Mouse (Mus musculus): Measurements from ENCODE around the gene Cacna2d2. TPM values are rescaled to one million over a fixed set of nuclear protein-coding genes. Genes with fewer than 3 reads are reported as not detected.
"Not testable (repeated sequence)": the region's sequence is repeated elsewhere in the genome, so short reads cannot be mapped to it uniquely, and the experiment has no call there.

Gene Cacna2d2
- polyA plus RNA-seq, 1 experiment, result 5.3 TPM

- TF ChIP-seq POLR2A (IDR thresholded peaks at IDR 0.05; ENCODE audit: low read depth, low read length) (peak; percentile 69; the same call in 1 of the 2 replicates), CTCF (IDR thresholded peaks at IDR 0.05; ENCODE audit: extremely low read depth, insufficient read length, insufficient replicate concordance, low read depth, low read length) (no peak)
- peaks cover 31% of the 10 kb centered on the region for H3K4me1 ChIP-seq (ENCODE audit: control insufficient read depth, insufficient read depth, insufficient read length, low read length)
- H3K27ac ChIP-seq (ENCODE audit: insufficient read depth, low read depth, low read length), result peak overlapping the region; percentile 99
- no peaks in the 10 kb centered on the region for H3K27me3 ChIP-seq (ENCODE audit: control insufficient read depth, insufficient read depth, low read length)
- peak overlapping the region; percentile 89 for H3K4me3 ChIP-seq (ENCODE audit: low read depth, low read length)
- H3K36me3 ChIP-seq (ENCODE audit: control insufficient read depth, insufficient read depth, low read length), result peaks cover 13% of the 10 kb centered on the region
- WGBS, result 31% methylated on average over 21 of the region's 21 CpGs
Observed at GRCm38 (mm10) chr9:107570845-107571244, 171.4 kb downstream of the Cacna2d2 start.

DNA sequence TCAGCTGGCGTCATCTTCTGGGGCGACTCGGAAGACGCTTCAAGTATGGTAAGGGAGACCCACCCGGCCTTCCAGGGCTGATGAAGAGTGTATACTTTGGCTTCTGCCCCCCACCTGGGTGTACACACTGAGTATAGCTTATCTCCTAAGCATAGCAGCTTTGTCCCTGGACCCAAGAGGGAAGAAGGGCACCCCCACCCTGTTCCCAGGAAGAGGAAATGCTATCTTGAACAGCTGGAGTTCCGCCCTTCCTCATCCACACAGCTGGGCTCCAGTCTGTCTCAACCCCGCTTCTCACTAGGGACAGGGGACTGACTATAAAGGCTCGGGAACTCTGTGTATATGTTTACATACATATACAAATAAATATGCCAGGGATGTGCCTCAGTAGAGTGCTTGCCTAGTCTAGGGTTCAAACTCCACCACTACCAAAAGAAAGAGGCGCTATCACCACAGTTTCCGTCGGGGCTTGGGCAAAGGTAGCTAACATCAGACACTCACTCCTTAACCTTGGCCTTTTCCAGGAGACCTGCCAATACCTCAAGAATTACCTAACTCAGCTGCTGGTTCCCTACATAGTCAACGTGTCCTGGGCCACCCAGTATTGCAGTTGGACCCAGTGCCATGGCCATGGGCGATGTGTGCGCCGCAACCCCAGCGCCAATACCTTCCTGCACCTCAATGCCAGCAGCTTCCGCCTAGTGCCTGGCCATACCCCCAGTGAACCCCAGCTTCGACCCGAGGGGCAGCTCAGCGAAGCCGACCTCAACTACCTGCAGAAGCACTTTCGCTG is 172.3 kb downstream of the Cacna2d2 start:
- Histone ChIP-seq H3K27me3 (ENCODE audit: control insufficient read depth, insufficient read depth, low read length) (no peaks in the 10 kb centered on the region), H3K36me3 (ENCODE audit: control insufficient read depth, insufficient read depth, low read length) (peaks cover 13% of the 10 kb centered on the region), H3K27ac (ENCODE audit: insufficient read depth, low read depth, low read length) (peak overlapping the region; percentile 99), H3K4me1 (ENCODE audit: control insufficient read depth, insufficient read depth, insufficient read length, low read length) (peaks cover 37% of the 10 kb centered on the region), H3K4me3 (ENCODE audit: low read depth, low read length) (peak overlapping the region; percentile 89)
- TF ChIP-seq CTCF (IDR thresholded peaks at IDR 0.05; ENCODE audit: extremely low read depth, insufficient read length, insufficient replicate concordance, low read depth, low read length) (no peak), POLR2A (IDR thresholded peaks at IDR 0.05; ENCODE audit: low read depth, low read length) (0 out of 2 replicates have a peak, but pooled peaks have one; percentile 6)
- 55% methylated on average over 22 of the region's 22 CpGs for WGBS

GRCm38 (mm10) chr9:107572327-107572662 is 172.9 kb downstream of the Cacna2d2 start:
- 97% methylated on average over 2 of the region's 2 CpGs for WGBS

DNA sequence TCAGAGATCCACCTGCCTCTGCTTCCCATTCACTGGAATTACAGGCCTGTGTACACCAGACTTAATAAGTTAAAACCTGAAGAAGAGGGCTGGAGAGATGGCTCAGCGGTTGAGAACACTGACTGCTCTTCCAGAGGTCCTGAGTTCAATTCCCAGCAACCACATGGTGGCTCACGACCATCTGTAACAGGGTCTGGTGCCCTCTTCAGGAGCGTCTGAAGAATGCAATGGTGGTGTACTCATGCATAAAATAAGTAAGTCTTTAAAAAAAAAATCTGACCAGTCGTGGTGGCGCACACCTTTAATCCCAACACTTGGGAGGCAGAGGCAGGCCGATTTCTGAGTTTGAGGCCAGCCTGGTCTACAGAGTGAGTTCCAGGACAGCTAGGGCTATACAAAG is 174.4 kb downstream of the Cacna2d2 start:
- peak; percentile 6; the same call in 1 of the 2 replicates for TF ChIP-seq CTCF (IDR thresholded peaks at IDR 0.05; ENCODE audit: extremely low read depth, insufficient read length, insufficient replicate concordance, low read depth, low read length)
- not testable (repeated sequence) for H3K27me3 ChIP-seq (ENCODE audit: control insufficient read depth, insufficient read depth, low read length); H3K4me3 ChIP-seq (ENCODE audit: low read depth, low read length); H3K27ac ChIP-seq (ENCODE audit: insufficient read depth, low read depth, low read length)
- peaks cover 41% of the 10 kb centered on the region for H3K4me1 ChIP-seq (ENCODE audit: control insufficient read depth, insufficient read depth, insufficient read length, low read length)
- H3K36me3 ChIP-seq (ENCODE audit: control insufficient read depth, insufficient read depth, low read length), result peaks cover 13% of the 10 kb centered on the region
- 89% methylated on average over 6 of the region's 6 CpGs for WGBS

More at GRCm38 (mm10) chr9:107572327-107572662, 172.9 kb downstream of the Cacna2d2 start:
- Histone ChIP-seq H3K36me3 (ENCODE audit: control insufficient read depth, insufficient read depth, low read length) (peaks cover 13% of the 10 kb centered on the region), H3K4me1 (ENCODE audit: control insufficient read depth, insufficient read depth, insufficient read length, low read length) (peaks cover 39% of the 10 kb centered on the region), H3K27ac (ENCODE audit: insufficient read depth, low read depth, low read length) (peak overlapping the region; percentile 99), H3K4me3 (ENCODE audit: low read depth, low read length) (peak overlapping the region; percentile 20; the same call in 1 of the 2 replicates), H3K27me3 (ENCODE audit: control insufficient read depth, insufficient read depth, low read length) (no peaks in the 10 kb centered on the region)
- TF ChIP-seq POLR2A (IDR thresholded peaks at IDR 0.05; ENCODE audit: low read depth, low read length) (no peak), CTCF (IDR thresholded peaks at IDR 0.05; ENCODE audit: extremely low read depth, insufficient read length, insufficient replicate concordance, low read depth, low read length) (no peak)

DNA sequence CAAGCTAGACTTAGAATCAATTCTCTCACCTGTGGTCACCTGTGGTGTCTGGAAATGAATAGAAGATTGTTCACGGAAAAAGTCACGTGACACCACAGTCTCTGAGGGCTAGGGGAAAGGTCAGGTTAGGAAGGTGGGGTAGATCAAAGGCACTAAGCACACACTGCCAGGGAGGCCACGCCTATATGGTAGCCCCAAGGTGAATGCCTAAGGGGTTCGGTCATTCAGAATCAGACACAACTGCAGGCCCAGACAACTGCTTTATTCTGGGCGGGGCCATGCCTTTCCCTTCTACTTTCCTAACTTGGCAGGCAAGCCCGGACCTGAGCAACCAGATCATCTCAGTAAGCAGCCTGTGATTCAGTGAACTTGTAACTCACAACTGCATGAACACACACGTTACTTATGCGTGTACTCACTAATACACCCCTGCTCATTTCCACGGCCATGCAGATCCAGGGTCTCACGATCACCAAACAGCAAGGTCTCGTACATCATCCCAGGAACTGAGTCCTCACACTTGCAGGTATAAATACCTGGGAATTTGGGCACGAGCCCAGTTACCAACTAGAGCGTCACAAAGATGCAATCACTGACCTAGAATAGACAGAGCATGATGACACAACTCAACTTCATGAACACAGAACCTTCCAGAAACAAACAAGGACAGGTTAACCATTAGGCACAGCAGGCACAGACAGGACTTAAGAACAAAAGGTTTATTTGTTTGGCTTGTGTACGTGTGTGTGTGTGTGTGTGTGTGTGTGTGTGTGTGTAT is 176.4 kb downstream of the Cacna2d2 start:
- Histone ChIP-seq H3K27ac (ENCODE audit: insufficient read depth, low read depth, low read length) (peak overlapping the region; percentile 89), H3K27me3 (ENCODE audit: control insufficient read depth, insufficient read depth, low read length) (no peaks in the 10 kb centered on the region), H3K36me3 (ENCODE audit: control insufficient read depth, insufficient read depth, low read length) (peaks cover 13% of the 10 kb centered on the region), H3K4me1 (ENCODE audit: control insufficient read depth, insufficient read depth, insufficient read length, low read length) (peaks cover 31% of the 10 kb centered on the region), H3K4me3 (ENCODE audit: low read depth, low read length) (no peak overlapping the region)
- WGBS, result 23% methylated on average over 14 of the region's 14 CpGs
- TF ChIP-seq CTCF (IDR thresholded peaks at IDR 0.05; ENCODE audit: extremely low read depth, insufficient read length, insufficient replicate concordance, low read depth, low read length), result no peak
- no peak for TF ChIP-seq POLR2A (IDR thresholded peaks at IDR 0.05; ENCODE audit: low read depth, low read length)

DNA sequence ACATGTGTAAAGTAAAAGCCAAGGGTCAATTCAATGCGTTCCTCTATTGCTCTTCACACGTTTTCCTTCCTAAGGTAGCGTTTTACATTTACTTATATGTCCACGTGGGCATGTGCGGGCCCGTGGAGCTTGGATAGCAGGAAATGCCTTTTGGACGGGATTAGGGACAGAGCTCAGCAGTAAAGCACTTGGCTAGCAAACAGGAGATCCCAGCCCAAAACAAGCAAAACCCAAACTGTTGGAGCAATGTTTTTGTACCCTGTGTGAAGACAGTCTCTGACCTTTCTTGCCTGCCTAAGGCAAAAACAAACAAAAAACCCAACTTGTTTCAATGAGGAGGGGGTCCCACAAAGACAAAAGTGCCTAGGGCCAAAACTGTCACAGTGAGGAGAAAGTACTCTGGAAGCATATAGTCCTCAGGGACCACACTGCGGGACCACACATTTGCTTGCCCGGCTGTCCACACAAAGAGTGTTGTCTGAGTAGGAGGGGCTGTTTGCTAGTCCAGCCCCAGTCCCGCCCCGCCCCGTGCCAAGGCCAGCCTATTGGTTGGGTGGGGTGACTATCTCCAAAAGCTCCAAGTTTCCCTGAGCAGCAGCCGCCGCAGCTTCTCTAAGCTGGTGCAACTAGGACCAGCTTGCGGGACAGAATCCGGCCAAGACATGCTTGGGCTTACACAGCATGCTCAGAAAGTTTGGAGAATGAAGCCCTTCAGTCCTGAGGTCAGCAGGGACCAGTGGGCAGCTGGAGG is 177.1 kb downstream of the Cacna2d2 start, which contains the start of gene Hyal1:
Hyal1 (plus strand) TSS at position 571 of the 751 bp plus-strand sequence.
- no peaks in the 10 kb centered on the region for H3K27me3 ChIP-seq (ENCODE audit: control insufficient read depth, insufficient read depth, low read length)
- peak within 1 kb of the TSS; percentile 89 for H3K27ac ChIP-seq (ENCODE audit: insufficient read depth, low read depth, low read length)
- 11% methylated on average over 16 of the region's 16 CpGs for WGBS
- H3K4me3 ChIP-seq (ENCODE audit: low read depth, low read length), result peak within 1 kb of the TSS; percentile 56
- peak; percentile 46; the same call in 1 of the 2 replicates for TF ChIP-seq POLR2A (IDR thresholded peaks at IDR 0.05; ENCODE audit: low read depth, low read length)
- TF ChIP-seq CTCF (IDR thresholded peaks at IDR 0.05; ENCODE audit: extremely low read depth, insufficient read length, insufficient replicate concordance, low read depth, low read length), result no peak
- peaks cover 30% of the 10 kb centered on the region for H3K4me1 ChIP-seq (ENCODE audit: control insufficient read depth, insufficient read depth, insufficient read length, low read length)
- H3K36me3 ChIP-seq (ENCODE audit: control insufficient read depth, insufficient read depth, low read length), result peaks cover 13% of the 10 kb centered on the region

All from small intestine, adult 2 months (tissue).